In genomic region chr5:30666391-30667195, GRCm38 (mm10) we compare ENCODE assay signal across 8 mouse cellular contexts. TPM values are rescaled to one million over a fixed set of nuclear protein-coding genes. Genes with fewer than 3 reads are reported as not detected.
DNase-seq lines count a peak whose midpoint lies in the region; ATAC-seq lines count a peak whose summit lies in the region.

Gene Cenpa, plus strand, starts transcription at chr5:30666777.

- peak within 1 kb of the TSS; percentile 72 to 81 for H3K4me3 ChIP-seq in heart, embryonic 14.5 days (ENCODE audit: control insufficient read depth in 1 of 2, insufficient read depth in 1 of 2, low read depth in 1 of 2, low read length in 2 of 2)
- peak within 1 kb of the TSS; percentile 93 for H3K4me3 ChIP-seq in liver, embryonic 13.5 days (replicated peaks)
- peak within 1 kb of the TSS; percentile 99 for H3K4me3 ChIP-seq in stomach, embryonic 16.5 days (replicated peaks; ENCODE audit: low read length)

- no peaks in the 10 kb centered on the region for H3K27me3 ChIP-seq in heart, embryonic 14.5 days (ENCODE audit: control insufficient read depth, insufficient read depth, low read length)
- H3K27me3 ChIP-seq in liver, embryonic 13.5 days = no peaks in the 10 kb centered on the region
- no peaks in the 10 kb centered on the region for H3K27me3 ChIP-seq in stomach, embryonic 16.5 days (ENCODE audit: control insufficient read depth, insufficient read depth, low read length)

- H3K9me3 ChIP-seq in heart, embryonic 14.5 days (ENCODE audit: control insufficient read depth, low read length) = no peaks in the 10 kb centered on the region
- H3K9me3 ChIP-seq in liver, embryonic 13.5 days (replicated peaks) = 0 out of 2 replicates have a peak, but pooled peaks cover 2% of the 10 kb centered on the region
- H3K9me3 ChIP-seq in stomach, embryonic 16.5 days (replicated peaks; ENCODE audit: control insufficient read depth, low read length) = no peaks in the 10 kb centered on the region

- H3K4me2 ChIP-seq in heart, embryonic 14.5 days (ENCODE audit: low read length) = peak within 1 kb of the TSS; percentile 71
- H3K4me2 ChIP-seq in liver, embryonic 13.5 days = peak within 1 kb of the TSS; percentile 80
- peak within 1 kb of the TSS; percentile 83 for H3K4me2 ChIP-seq in stomach, embryonic 16.5 days (ENCODE audit: low read depth, low read length)

- peak within 1 kb of the TSS; percentile 83 for H3K9ac ChIP-seq in heart, embryonic 14.5 days (ENCODE audit: low read length)
- peak within 1 kb of the TSS; percentile 98 for H3K9ac ChIP-seq in liver, embryonic 13.5 days
- peak within 1 kb of the TSS; percentile 90 for H3K9ac ChIP-seq in stomach, embryonic 16.5 days (ENCODE audit: low read length)

- H3K27ac ChIP-seq in heart, embryonic 14.5 days (replicated peaks in 1 of 2; ENCODE audit: control insufficient read depth in 1 of 2, insufficient read depth in 1 of 2, low read depth in 2 of 2, low read length in 2 of 2) = peak within 1 kb of the TSS; percentile 94 to 95
- peak within 1 kb of the TSS; percentile 87 for H3K27ac ChIP-seq in liver, embryonic 13.5 days
- H3K27ac ChIP-seq in stomach, embryonic 16.5 days (ENCODE audit: low read length) = peak within 1 kb of the TSS; percentile 72

- WGBS in heart, embryonic 14.5 days = under 1% methylated on average over 40 of the region's 40 CpGs
- under 1% methylated on average over 40 of the region's 40 CpGs for WGBS in liver, embryonic 13.5 days (ENCODE audit: insufficient replicate concordance)
- under 1% methylated on average over 40 of the region's 40 CpGs for WGBS in stomach, embryonic 16.5 days

- ATAC-seq in CD4-positive, CD25-positive, alpha-beta regulatory T cell, adult 4 months = peak; percentile 97
- ATAC-seq in heart, embryonic 14.5 days (ENCODE audit: insufficient number of reproducible peaks, insufficient read depth, low FRiP score, low read depth) = peak; percentile 90
- peak; percentile 93 for ATAC-seq in liver, embryonic 13.5 days (ENCODE audit: low read depth)
- peak; percentile 95 for ATAC-seq in stomach, embryonic 16.5 days (ENCODE audit: insufficient read depth, low FRiP score)

- peaks cover 28% of the 10 kb centered on the region for H3K36me3 ChIP-seq in heart, embryonic 14.5 days (ENCODE audit: control insufficient read depth, insufficient read depth, low read length)
- peaks cover 34% of the 10 kb centered on the region for H3K36me3 ChIP-seq in liver, embryonic 13.5 days
- H3K36me3 ChIP-seq in stomach, embryonic 16.5 days (ENCODE audit: control insufficient read depth, insufficient read depth, low read length) = peaks cover 6% of the 10 kb centered on the region; the same call in 1 of the 2 replicates

- peaks cover 6 to 20% of the 10 kb centered on the region in 2 experiments for H3K4me1 ChIP-seq in heart, embryonic 14.5 days (ENCODE audit: control insufficient read depth in 2 of 2, insufficient read depth in 2 of 2, low read length in 2 of 2)
- peaks cover 37% of the 10 kb centered on the region for H3K4me1 ChIP-seq in liver, embryonic 13.5 days (replicated peaks)
- peaks cover 18% of the 10 kb centered on the region for H3K4me1 ChIP-seq in stomach, embryonic 16.5 days (ENCODE audit: control insufficient read depth, insufficient read depth, low read length)

- peak; percentile 92 for DNase-seq in c-Kit-negative CD71-positive TER-119-positive erythroid progenitor cells, embryonic 14.5 days (ENCODE audit: low read depth, low spot score)
- peak; percentile 99 for DNase-seq in fibroblast of lung, adult 2 months (ENCODE audit: low read depth)
- peak; percentile 96 for DNase-seq in kidney, postnatal 14 days
- peak; percentile 83 for DNase-seq in liver, embryonic 13.5 days
- DNase-seq in neural tube, embryonic 10.5 days (ENCODE audit: extremely low spot score, low spot score) = peak; percentile 84

RNA-seq across cellular contexts. Expression of gene Cenpa, which starts in this region (rescaled TPM):
- 10 to 100 TPM; 45.4 to 60.5 TPM for polyA plus RNA-seq in CD4-positive, CD25-positive, alpha-beta regulatory T cell, adult 4 months (2017; shearing (Covaris generic))
- polyA plus RNA-seq in heart, embryonic 14.5 days (2014; fragmentation: Nextera tagmentation; extraction: Ambion mirVana) = 268 and 290 TPM in 2 replicates
- polyA plus RNA-seq in liver, embryonic 13.5 days (2015; fragmentation: Nextera tagmentation; extraction: Ambion mirVana) = 229 and 232 TPM in 2 replicates
- polyA plus RNA-seq in stomach, embryonic 16.5 days (2015; fragmentation: Nextera tagmentation; extraction: Ambion mirVana) = 161 and 175 TPM in 2 replicates

Comparison
In these comparisons a context has a peak if more than half of its experiments do, and no peak if none do; other contexts are left out.
1. Peak in every context shown above with its lines: DNase-seq, ATAC-seq, H3K4me3 ChIP-seq and H3K27ac ChIP-seq.